Mouse (Mus musculus): ENCODE results near the gene Ago4.

DNA sequence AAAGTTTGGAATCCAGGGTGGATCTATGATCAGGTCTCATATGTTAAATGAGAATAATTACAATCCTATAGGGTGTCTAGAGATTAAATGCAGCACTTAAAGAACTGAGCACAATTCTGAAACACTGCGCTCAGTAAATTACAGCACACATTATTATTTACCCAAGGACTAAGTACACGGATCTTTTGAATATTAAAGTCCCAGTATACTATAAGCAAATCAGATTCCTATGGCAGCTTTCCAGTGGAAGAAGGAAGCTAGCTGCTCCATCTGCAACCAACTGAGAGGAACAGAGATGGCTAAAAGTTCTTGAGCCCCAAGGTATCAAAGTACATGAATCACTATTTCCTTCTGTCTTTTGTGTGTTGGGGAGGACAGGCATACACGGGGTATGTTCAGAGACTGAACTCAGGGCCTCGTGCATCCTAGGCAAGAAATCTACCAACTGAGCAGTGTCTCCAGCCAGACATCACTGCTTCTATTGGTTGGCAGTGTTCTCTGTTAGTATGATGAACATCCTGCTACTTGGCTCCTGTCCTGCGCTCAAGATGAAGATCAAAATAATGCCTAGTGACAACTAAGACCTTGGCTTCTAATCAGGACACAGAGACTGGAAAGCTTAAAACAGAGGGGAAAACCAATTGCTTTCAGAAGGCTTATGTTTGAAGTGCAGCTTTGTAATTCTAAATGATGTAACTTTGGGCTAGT, 78.6 kb downstream of the Ago4 start:
- TF ChIP-seq CTCF (IDR thresholded peaks at IDR 0.05; ENCODE audit: control insufficient read depth, insufficient read depth, insufficient replicate concordance, low read depth, low read length): no peak
- TF ChIP-seq POLR2A (IDR thresholded peaks at IDR 0.05; ENCODE audit: control insufficient read depth, low read depth, low read length): no peak

Measured in testis, adult 2 months (tissue).